ENCODE assay signal across 19 mouse cellular contexts in the genomic region with DNA sequence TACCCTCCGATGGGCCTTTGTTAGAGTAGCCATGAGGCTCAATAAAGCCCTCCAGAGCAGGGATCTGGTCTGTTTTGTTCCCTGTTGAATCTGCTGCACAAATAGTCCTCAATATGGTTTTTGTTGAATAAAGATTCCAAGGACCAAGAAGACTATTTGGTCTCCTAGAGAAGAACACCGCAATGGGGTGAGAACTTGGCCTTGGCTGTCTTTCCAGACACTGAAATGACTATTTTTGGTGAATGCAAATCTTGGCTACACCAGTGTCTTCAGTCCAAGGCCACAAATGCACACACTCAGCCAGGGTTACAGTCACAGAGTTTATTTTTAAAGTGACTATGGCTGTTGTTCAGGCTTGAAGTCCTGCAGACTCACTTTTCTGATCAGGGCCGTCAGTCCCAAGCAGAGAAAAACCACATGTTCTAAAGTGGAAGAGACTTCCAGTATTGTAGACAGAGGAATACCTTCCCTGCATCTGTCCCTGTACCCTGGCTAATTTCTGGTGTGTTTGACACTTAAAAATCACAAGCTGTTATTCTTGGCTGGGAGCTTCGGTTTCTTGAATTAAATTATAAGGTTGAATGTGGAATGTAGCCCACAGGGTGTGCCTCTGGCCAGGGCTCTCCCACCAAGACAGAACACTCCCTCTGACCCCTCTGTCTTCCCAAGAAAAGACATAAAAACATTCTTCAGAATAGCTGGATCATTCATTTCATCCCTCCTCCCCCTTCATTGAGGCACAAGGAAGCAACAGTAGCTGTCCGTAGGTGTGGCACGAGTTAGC.
DNase-seq lines count a peak whose midpoint lies in the region; ATAC-seq lines count a peak whose summit lies in the region.
"Had no signal": no experiment of that assay in that cellular context is flagged by ENCODE, and none has a peak within 500 bp of the region (broad histone marks: within the 10 kb centered on the region; RNA-seq: fewer than 3 reads in every experiment).

No protein-coding gene starts in this region.

- no peak for ATAC-seq in heart, embryonic 15.5 days (replicated peaks; ENCODE audit: insufficient number of reproducible peaks, insufficient read depth, low FRiP score, low read depth)
- ATAC-seq in midbrain, embryonic 11.5 days (ENCODE audit: low FRiP score) = no peak
- no peak for ATAC-seq in midbrain, embryonic 15.5 days (replicated peaks)
- peak; percentile 80 for ATAC-seq in stomach, embryonic 15.5 days (ENCODE audit: insufficient read depth, low FRiP score, low read depth)
- ATAC-seq: activated CD4-positive, CD25-positive, alpha-beta regulatory T cell, adult 4 months; hindbrain, postnatal 0 days had no signal

- no peak overlapping the region for H3K4me2 ChIP-seq in heart, embryonic 15.5 days
- H3K4me2 ChIP-seq in midbrain, embryonic 11.5 days = no peak overlapping the region
- no peak overlapping the region for H3K4me2 ChIP-seq in midbrain, embryonic 15.5 days
- no peak overlapping the region for H3K4me2 ChIP-seq in stomach, embryonic 15.5 days

- no peak overlapping the region for H3K4me3 ChIP-seq in heart, embryonic 15.5 days
- no peak overlapping the region for H3K4me3 ChIP-seq in midbrain, embryonic 11.5 days (ENCODE audit: low read depth, low read length)
- no peak overlapping the region for H3K4me3 ChIP-seq in midbrain, embryonic 15.5 days
- no peak overlapping the region for H3K4me3 ChIP-seq in stomach, embryonic 15.5 days (replicated peaks)
- H3K4me3 ChIP-seq: layer of hippocampus, adult 2 months; left cerebral cortex, adult 2 months had no signal

- peak overlapping the region; percentile 48; the same call in 1 of the 2 replicates for H3K27ac ChIP-seq in heart, embryonic 15.5 days
- H3K27ac ChIP-seq in midbrain, embryonic 11.5 days (ENCODE audit: low read depth, low read length) = no peak overlapping the region
- no peak overlapping the region for H3K27ac ChIP-seq in midbrain, embryonic 15.5 days
- peak overlapping the region; percentile 44; the same call in 1 of the 2 replicates for H3K27ac ChIP-seq in stomach, embryonic 15.5 days
- H3K27ac ChIP-seq: hindbrain, postnatal 0 days; layer of hippocampus, adult 2 months; left cerebral cortex, adult 2 months; liver, embryonic 14.5 days had no signal

- no peak overlapping the region for H3K9ac ChIP-seq in heart, embryonic 15.5 days
- H3K9ac ChIP-seq in midbrain, embryonic 11.5 days (ENCODE audit: low read length) = no peak overlapping the region
- H3K9ac ChIP-seq in midbrain, embryonic 15.5 days = no peak overlapping the region
- no peak overlapping the region for H3K9ac ChIP-seq in stomach, embryonic 15.5 days
- H3K9ac ChIP-seq: liver, embryonic 14.5 days had no signal

- peak; percentile 60 for DNase-seq in adrenal gland, adult 2 months
- no peak for DNase-seq in adrenal gland, postnatal 10 days
- DNase-seq in heart, postnatal 25 days (ENCODE audit: low spot score) = no peak
- DNase-seq in midbrain, embryonic 11.5 days (ENCODE audit: low spot score, missing footprints) = peak; percentile 72
- no peak for DNase-seq in cerebellum, adult 11-12 months
- DNase-seq: cerebellum, postnatal 10 days; embryo, embryonic 11 days; gastrocnemius, postnatal 25 days; lung, postnatal 10 days; retina, postnatal 1 day had no signal

- intact Hi-C loops in heart, postnatal 25 days (cut with DNase I) = no loop called here

- H3K36me3 ChIP-seq in heart, embryonic 15.5 days = no peaks in the 10 kb centered on the region
- H3K36me3 ChIP-seq in midbrain, embryonic 11.5 days (ENCODE audit: control insufficient read depth, insufficient read depth, low read length) = no peaks in the 10 kb centered on the region
- H3K36me3 ChIP-seq in midbrain, embryonic 15.5 days (replicated peaks) = no peaks in the 10 kb centered on the region
- H3K36me3 ChIP-seq in stomach, embryonic 15.5 days = no peaks in the 10 kb centered on the region

- H3K9me3 ChIP-seq in heart, embryonic 15.5 days (replicated peaks) = no peaks in the 10 kb centered on the region
- no peaks in the 10 kb centered on the region for H3K9me3 ChIP-seq in midbrain, embryonic 11.5 days (ENCODE audit: control insufficient read depth, low read length)
- no peaks in the 10 kb centered on the region for H3K9me3 ChIP-seq in midbrain, embryonic 15.5 days
- H3K9me3 ChIP-seq in stomach, embryonic 15.5 days = no peaks in the 10 kb centered on the region

- 61% methylated on average over 6 of the region's 6 CpGs for WGBS in heart, embryonic 15.5 days
- 87% methylated on average over 6 of the region's 6 CpGs for WGBS in midbrain, embryonic 11.5 days
- WGBS in midbrain, embryonic 15.5 days = 83% methylated on average over 6 of the region's 6 CpGs
- 59% methylated on average over 6 of the region's 6 CpGs for WGBS in stomach, embryonic 15.5 days

- peaks cover 20% of the 10 kb centered on the region for H3K4me1 ChIP-seq in heart, embryonic 15.5 days (replicated peaks)
- no peaks in the 10 kb centered on the region for H3K4me1 ChIP-seq in midbrain, embryonic 11.5 days (ENCODE audit: control insufficient read depth, insufficient read depth, low read length)
- H3K4me1 ChIP-seq in midbrain, embryonic 15.5 days = peaks cover 14% of the 10 kb centered on the region
- peaks cover 6% of the 10 kb centered on the region for H3K4me1 ChIP-seq in stomach, embryonic 15.5 days

- H3K27me3 ChIP-seq in heart, embryonic 15.5 days = no peaks in the 10 kb centered on the region
- H3K27me3 ChIP-seq in midbrain, embryonic 11.5 days (ENCODE audit: control insufficient read depth, insufficient read depth, low read length) = no peaks in the 10 kb centered on the region
- no peaks in the 10 kb centered on the region for H3K27me3 ChIP-seq in midbrain, embryonic 15.5 days (replicated peaks)
- no peaks in the 10 kb centered on the region for H3K27me3 ChIP-seq in stomach, embryonic 15.5 days (replicated peaks)
- H3K27me3 ChIP-seq: CH12.LX had no signal

Comparison
In these comparisons a context has a peak if more than half of its experiments do, and no peak if none do; other contexts are left out.
1. DNase-seq: peak in adrenal gland, adult 2 months (single experiment) and midbrain, embryonic 11.5 days (single experiment); none in adrenal gland, postnatal 10 days (single experiment), heart, postnatal 25 days (single experiment) and cerebellum, adult 11-12 months (single experiment).
2. H3K27ac ChIP-seq: peak in heart, embryonic 15.5 days (single experiment) and stomach, embryonic 15.5 days (single experiment); none in midbrain, embryonic 11.5 days (single experiment) and midbrain, embryonic 15.5 days (single experiment).